Comparison of ENCODE assay signal across 8 mouse cellular contexts in the genomic region with DNA sequence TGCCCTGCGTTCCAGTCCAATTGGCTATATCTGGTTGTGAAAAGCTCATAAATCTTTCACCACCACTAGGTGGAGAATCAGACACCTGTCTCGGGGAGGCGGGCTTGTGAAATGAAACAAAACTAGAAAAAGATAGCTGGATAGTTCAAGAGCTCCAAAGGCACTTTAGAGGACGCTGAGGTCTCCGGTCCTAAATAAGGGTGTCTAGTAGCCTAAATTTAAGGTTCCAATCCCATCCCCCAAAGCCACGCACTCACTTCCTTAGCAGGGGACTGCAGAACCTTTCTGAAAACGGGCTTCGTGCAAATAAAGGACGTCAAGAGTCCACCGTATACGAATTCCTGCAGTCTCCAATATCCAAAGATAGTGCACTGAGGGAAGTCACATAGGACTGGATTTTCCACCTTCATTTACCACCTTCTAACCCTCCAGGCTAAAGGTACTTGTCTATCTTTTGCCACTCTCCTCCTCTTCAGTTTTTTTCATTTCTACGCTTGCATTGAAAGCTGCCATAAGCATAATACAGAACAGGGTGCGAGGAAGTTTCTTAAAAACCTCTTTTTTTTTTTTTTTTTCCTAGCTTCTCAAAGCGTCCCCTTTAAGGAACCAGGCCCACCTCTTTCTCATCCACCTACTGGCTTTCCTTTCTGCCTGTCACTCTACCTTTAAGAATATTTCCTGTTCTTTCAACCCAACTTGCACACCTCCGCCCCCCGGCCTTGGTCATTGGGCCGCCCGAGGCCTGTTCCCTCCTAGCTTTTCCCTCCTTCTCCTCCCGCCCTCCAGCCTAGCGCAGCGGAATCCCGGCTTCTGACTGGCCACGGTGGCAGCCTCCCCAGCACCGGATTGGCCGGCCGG. TPM values are rescaled to one million over a fixed set of nuclear protein-coding genes. Genes with fewer than 3 reads are reported as not detected.
DNase-seq lines count a peak whose midpoint lies in the region; ATAC-seq and TF ChIP-seq lines count a peak whose summit lies in the region.

No protein-coding gene starts in this region.

- peak; percentile 100 for ATAC-seq in kidney, embryonic 14.5 days (ENCODE audit: low FRiP score, low TSS enrichment)
- ATAC-seq in limb, embryonic 15.5 days (ENCODE audit: insufficient number of reproducible peaks, low FRiP score, low TSS enrichment, low read depth) = peak; percentile 99

- no peaks in the 10 kb centered on the region for H3K36me3 ChIP-seq in kidney, embryonic 14.5 days (ENCODE audit: control insufficient read depth, insufficient read depth, low read length)
- H3K36me3 ChIP-seq in limb, embryonic 15.5 days = no peaks in the 10 kb centered on the region

- peak overlapping the region; percentile 62 for H3K27ac ChIP-seq in bone marrow macrophage, adult 2 months (ENCODE audit: insufficient read depth, low read depth, low read length)
- peak overlapping the region; percentile 90 for H3K27ac ChIP-seq in embryonic fibroblast, embryonic 13.5 days (ENCODE audit: insufficient read depth, low read length)
- peak overlapping the region; percentile 86 for H3K27ac ChIP-seq in kidney, embryonic 14.5 days (ENCODE audit: low read depth, low read length)
- peak overlapping the region; percentile 94 for H3K27ac ChIP-seq in limb, embryonic 15.5 days

- 0% methylated on average over 26 of the region's 26 CpGs for WGBS in kidney, embryonic 14.5 days
- 0% methylated on average over 26 of the region's 26 CpGs for WGBS in limb, embryonic 15.5 days

- no peaks in the 10 kb centered on the region for H3K9me3 ChIP-seq in kidney, embryonic 14.5 days (ENCODE audit: control insufficient read depth, low read length)
- no peaks in the 10 kb centered on the region for H3K9me3 ChIP-seq in limb, embryonic 15.5 days

- H3K9ac ChIP-seq in kidney, embryonic 14.5 days (ENCODE audit: low read depth, low read length) = peak overlapping the region; percentile 97
- peak overlapping the region; percentile 34 for H3K9ac ChIP-seq in limb, embryonic 15.5 days

- TF ChIP-seq CTCF in bone marrow macrophage, adult 2 months (IDR thresholded peaks at IDR 0.05; ENCODE audit: low read depth, low read length) = no peak
- no peak for TF ChIP-seq CTCF in embryonic fibroblast, embryonic 13.5 days (IDR thresholded peaks at IDR 0.05; ENCODE audit: borderline replicate concordance, insufficient read depth, low read length)

- no peaks in the 10 kb centered on the region for H3K27me3 ChIP-seq in kidney, embryonic 14.5 days (ENCODE audit: control insufficient read depth, insufficient read depth, low read length)
- H3K27me3 ChIP-seq in limb, embryonic 15.5 days = no peaks in the 10 kb centered on the region

- H3K4me2 ChIP-seq in kidney, embryonic 14.5 days (replicated peaks; ENCODE audit: low read depth, low read length) = peak overlapping the region; percentile 67
- H3K4me2 ChIP-seq in limb, embryonic 15.5 days = peak overlapping the region; percentile 82

- peak; percentile 98 for DNase-seq in A20 (ENCODE audit: low read depth, low spot score)
- DNase-seq in heart, adult 9 months (ENCODE audit: low spot score in 2 of 2) = peak; percentile 98 to 99
- DNase-seq in monocyte, adult 2 months (ENCODE audit: low read depth in 1 of 2, low spot score in 2 of 2) = peak; percentile 93 to 94
- peak; percentile 99 for DNase-seq in spleen, postnatal 36 days (ENCODE audit: low spot score in 2 of 2)

- no peak for TF ChIP-seq POLR2A in bone marrow macrophage, adult 2 months (IDR thresholded peaks at IDR 0.05; ENCODE audit: borderline replicate concordance, low read depth, low read length)
- TF ChIP-seq POLR2A in embryonic fibroblast, embryonic 13.5 days (IDR thresholded peaks at IDR 0.05; ENCODE audit: low read depth, low read length) = peak; percentile 30; the same call in 1 of the 2 replicates

- peaks cover 3% of the 10 kb centered on the region; the same call in 1 of the 2 replicates for H3K4me1 ChIP-seq in bone marrow macrophage, adult 2 months (ENCODE audit: control insufficient read depth, insufficient read depth, low read length)
- no peaks in the 10 kb centered on the region for H3K4me1 ChIP-seq in embryonic fibroblast, embryonic 13.5 days (ENCODE audit: control insufficient read depth, insufficient read depth, low read length)
- H3K4me1 ChIP-seq in kidney, embryonic 14.5 days (ENCODE audit: control insufficient read depth, insufficient read depth, low read length) = peaks cover 14% of the 10 kb centered on the region
- peaks cover 17% of the 10 kb centered on the region for H3K4me1 ChIP-seq in limb, embryonic 15.5 days

- peak overlapping the region; percentile 67 for H3K4me3 ChIP-seq in bone marrow macrophage, adult 2 months (ENCODE audit: insufficient read depth, low read length)
- H3K4me3 ChIP-seq in embryonic fibroblast, embryonic 13.5 days (ENCODE audit: insufficient read depth, low read length) = peak overlapping the region; percentile 83
- H3K4me3 ChIP-seq in kidney, embryonic 14.5 days (ENCODE audit: low read length) = peak overlapping the region; percentile 90
- H3K4me3 ChIP-seq in limb, embryonic 15.5 days = peak overlapping the region; percentile 91

RNA-seq across cellular contexts. Expression of a gene that starts 0.5 kb away (rescaled TPM):
- polyA plus RNA-seq in bone marrow macrophage, adult 2 months (2012; ENCODE audit: insufficient read depth, insufficient read length, missing spikeins) = 13.6 and 18.4 TPM in 2 replicates
- polyA plus RNA-seq in embryonic fibroblast, embryonic 13.5 days (2011; ENCODE audit: insufficient read length, low read depth, missing spikeins) = 15.4 and 15.8 TPM in 2 replicates
- polyA plus RNA-seq in kidney, embryonic 14.5 days (2014; fragmentation: Nextera tagmentation; extraction: Ambion mirVana) = 5.7 and 6.6 TPM in 2 replicates
- 3.1 and 3.3 TPM in 2 replicates for polyA plus RNA-seq in limb, embryonic 15.5 days (2015; fragmentation: Nextera tagmentation; extraction: Ambion mirVana)

RNA-seq across cellular contexts. Expression of a gene that starts 32.9 kb away (rescaled TPM):
- polyA plus RNA-seq in bone marrow macrophage, adult 2 months (2012; ENCODE audit: insufficient read depth, insufficient read length, missing spikeins) = 67.2 TPM in 2 replicates
- polyA plus RNA-seq in embryonic fibroblast, embryonic 13.5 days (2011; ENCODE audit: insufficient read length, low read depth, missing spikeins) = 88.7 and 110 TPM in 2 replicates
- polyA plus RNA-seq in kidney, embryonic 14.5 days (2014; fragmentation: Nextera tagmentation; extraction: Ambion mirVana) = 70.9 and 77.4 TPM in 2 replicates
- polyA plus RNA-seq in limb, embryonic 15.5 days (2015; fragmentation: Nextera tagmentation; extraction: Ambion mirVana) = 115 and 134 TPM in 2 replicates

RNA-seq across cellular contexts. Expression of a gene that starts 33.0 kb away (rescaled TPM):
- polyA plus RNA-seq in bone marrow macrophage, adult 2 months (2012; ENCODE audit: insufficient read depth, insufficient read length, missing spikeins) = 244 and 271 TPM in 2 replicates
- polyA plus RNA-seq in embryonic fibroblast, embryonic 13.5 days (2011; ENCODE audit: insufficient read length, low read depth, missing spikeins) = 82.2 and 95.8 TPM in 2 replicates
- polyA plus RNA-seq in kidney, embryonic 14.5 days (2014; fragmentation: Nextera tagmentation; extraction: Ambion mirVana) = 49.1 and 75.6 TPM in 2 replicates
- polyA plus RNA-seq in limb, embryonic 15.5 days (2015; fragmentation: Nextera tagmentation; extraction: Ambion mirVana) = 58.9 and 65.1 TPM in 2 replicates

Comparison
In these comparisons a context has a peak if more than half of its experiments do, and no peak if none do; other contexts are left out.
1. Peak in every context shown above with its lines: DNase-seq, ATAC-seq, H3K4me3 ChIP-seq and H3K27ac ChIP-seq.